Mouse (Mus musculus) embryonic facial prominence, embryonic 12.5 days (tissue): Measurements from ENCODE around the gene Gdf3. TPM values are rescaled to one million over a fixed set of nuclear protein-coding genes. Genes with fewer than 3 reads are reported as not detected.
"Not testable (repeated sequence)": the region's sequence is repeated elsewhere in the genome, so short reads cannot be mapped to it uniquely, and the experiment has no call there.

Experiments used
- ATAC-seq: fragments of 200-750 bp; cut with Nextera tagmentation; 2 replicates; pipeline ENCODE4 v1.8.0; 2017; ENCODE audit not compliant: insufficient number of reproducible peaks, insufficient read depth, low FRiP score, low TSS enrichment
- H3K27ac ChIP-seq: fragments of 300-500 bp; sonication (generic); 2 replicates; pipeline ENCODE4 v1.5.1; 2016; ENCODE audit warnings: mild to moderate bottlenecking
- H3K27me3 ChIP-seq: fragments of 300-500 bp; sonication (generic); 2 replicates; pipeline ENCODE4 v1.6.1; 2016; ENCODE audit warnings: mild to moderate bottlenecking, moderate library complexity
- H3K36me3 ChIP-seq: fragments of 300-500 bp; sonication (generic); 2 replicates; pipeline ENCODE4 v1.6.1; 2016; ENCODE audit warnings: mild to moderate bottlenecking
- H3K4me1 ChIP-seq: fragments of 300-500 bp; sonication (generic); 2 replicates; pipeline ENCODE4 v1.6.1; 2016
- H3K4me2 ChIP-seq: fragments of 300-500 bp; sonication (generic); replicated peaks from 2 replicates; pipeline ENCODE4 v1.6.1; 2016; ENCODE audit warnings: mild to moderate bottlenecking, moderate library complexity
- H3K4me3 ChIP-seq: fragments of 300-500 bp; sonication (generic); 2 replicates; pipeline ENCODE4 v1.5.1; 2016; ENCODE audit warnings: mild to moderate bottlenecking
- H3K9ac ChIP-seq: fragments of 300-500 bp; sonication (generic); 2 replicates; pipeline ENCODE4 v1.6.1; 2016; ENCODE audit warnings: mild to moderate bottlenecking, moderate library complexity
- H3K9me3 ChIP-seq: fragments of 300-500 bp; sonication (generic); 2 replicates; pipeline ENCODE4 v1.6.1; 2016; ENCODE audit warnings: mild to moderate bottlenecking, moderate library complexity
- WGBS: fragments of 180-500 bp; shearing (Covaris S2); methylation state at CpG from one replicate; pipeline ENCODE4 v1.1.7; 2016; 5-methylcytosine and 5-hydroxymethylcytosine counted together
- polyA plus RNA-seq: library from polyadenylated mRNA; unstranded; fragments of >200 nt; fragmentation: Nextera tagmentation; extraction: Ambion mirVana; gene quantifications from 2 replicates; pipeline ENCODE4 v1.2.1, GENCODE M21; 2016

Gene Gdf3
- 0.14 TPM in 1 of 2 replicates, not detected in the other for polyA plus RNA-seq

- no peaks in the 10 kb centered on the region for H3K9me3 ChIP-seq
- H3K27me3 ChIP-seq: no peaks in the 10 kb centered on the region
- no peak within 1 kb of the TSS for H3K4me2 ChIP-seq
- H3K27ac ChIP-seq: no peak within 1 kb of the TSS
- no peaks in the 10 kb centered on the region for H3K36me3 ChIP-seq
- H3K4me1 ChIP-seq: no peaks in the 10 kb centered on the region
- no peak for ATAC-seq
- H3K4me3 ChIP-seq: no peak within 1 kb of the TSS
- 57% methylated on average over 14 of the region's 14 CpGs for WGBS
- H3K9ac ChIP-seq: no peak within 1 kb of the TSS
Measured at GRCm38 (mm10) chr6:122609771-122610170, at the start of gene Gdf3. Gdf3 (minus strand) TSS chr6:122610087.

- H3K9ac ChIP-seq: no peak overlapping the region
- H3K36me3 ChIP-seq: no peaks in the 10 kb centered on the region
- no peak overlapping the region for H3K4me3 ChIP-seq
- no peak for ATAC-seq
- peaks cover 15% of the 10 kb centered on the region for H3K27me3 ChIP-seq
- no peaks in the 10 kb centered on the region; the same call in 1 of the 2 replicates for H3K4me1 ChIP-seq
- no peak overlapping the region for H3K4me2 ChIP-seq
- no peaks in the 10 kb centered on the region for H3K9me3 ChIP-seq
- H3K27ac ChIP-seq: no peak overlapping the region
- 14% methylated on average over 7 of the region's 7 CpGs for WGBS
Measured at GRCm38 (mm10) chr6:122659567-122659966, 49.7 kb upstream of the Gdf3 start.

GRCm38 (mm10) chr6:122657630-122658029, 47.7 kb upstream of the Gdf3 start:
- no peak overlapping the region for H3K9ac ChIP-seq
- H3K4me3 ChIP-seq: no peak overlapping the region
- no peak for ATAC-seq
- H3K4me1 ChIP-seq: no peaks in the 10 kb centered on the region
- no peak overlapping the region for H3K4me2 ChIP-seq
- H3K27me3 ChIP-seq: 0 out of 2 replicates have a peak, but pooled peaks cover 3% of the 10 kb centered on the region
- no peaks in the 10 kb centered on the region for H3K36me3 ChIP-seq
- WGBS: 79% methylated on average over 5 of the region's 5 CpGs
- no peak overlapping the region for H3K27ac ChIP-seq
- no peaks in the 10 kb centered on the region for H3K9me3 ChIP-seq

GRCm38 (mm10) chr6:122654301-122654700, 44.4 kb upstream of the Gdf3 start:
- H3K27ac ChIP-seq: no peak overlapping the region
- no peak overlapping the region for H3K9ac ChIP-seq
- ATAC-seq: no peak
- no peak overlapping the region for H3K4me3 ChIP-seq
- 82% methylated on average over 6 of the region's 6 CpGs for WGBS
- no peaks in the 10 kb centered on the region for H3K36me3 ChIP-seq
- no peaks in the 10 kb centered on the region for H3K27me3 ChIP-seq
- no peaks in the 10 kb centered on the region for H3K4me1 ChIP-seq
- H3K4me2 ChIP-seq: no peak overlapping the region
- no peaks in the 10 kb centered on the region for H3K9me3 ChIP-seq

GRCm38 (mm10) chr6:122650398-122650980, 40.6 kb upstream of the Gdf3 start:
- no peaks in the 10 kb centered on the region for H3K9me3 ChIP-seq
- H3K36me3 ChIP-seq: no peaks in the 10 kb centered on the region
- WGBS: 61% methylated on average over 5 of the region's 5 CpGs
- H3K27me3 ChIP-seq: no peaks in the 10 kb centered on the region
- no peak for ATAC-seq
- H3K4me3 ChIP-seq: no peak overlapping the region
- H3K4me1 ChIP-seq: no peaks in the 10 kb centered on the region
- no peak overlapping the region for H3K9ac ChIP-seq
- H3K27ac ChIP-seq: no peak overlapping the region
- H3K4me2 ChIP-seq: no peak overlapping the region

GRCm38 (mm10) chr6:122649903-122650302, 40.0 kb upstream of the Gdf3 start:
- H3K9ac ChIP-seq: no peak overlapping the region
- H3K27me3 ChIP-seq: no peaks in the 10 kb centered on the region
- H3K9me3 ChIP-seq: no peaks in the 10 kb centered on the region
- H3K27ac ChIP-seq: no peak overlapping the region
- 80% methylated on average over 3 of the region's 3 CpGs for WGBS
- no peaks in the 10 kb centered on the region for H3K4me1 ChIP-seq
- no peaks in the 10 kb centered on the region for H3K36me3 ChIP-seq
- ATAC-seq: no peak
- no peak overlapping the region for H3K4me2 ChIP-seq
- H3K4me3 ChIP-seq: no peak overlapping the region

- H3K4me2 ChIP-seq, ATAC-seq, H3K4me3 ChIP-seq: not testable (repeated sequence)
Measured at GRCm38 (mm10) chr6:122644196-122644595, 34.3 kb upstream of the Gdf3 start.

GRCm38 (mm10) chr6:122637566-122637965, 27.7 kb upstream of the Gdf3 start:
- H3K27ac ChIP-seq, H3K36me3 ChIP-seq, H3K9ac ChIP-seq, H3K4me3 ChIP-seq, H3K9me3 ChIP-seq, ATAC-seq, H3K4me2 ChIP-seq, H3K4me1 ChIP-seq, H3K27me3 ChIP-seq: not testable (repeated sequence)
- WGBS: 80% methylated on average over 4 of the region's 4 CpGs

More at GRCm38 (mm10) chr6:122644196-122644595, 34.3 kb upstream of the Gdf3 start:
- WGBS: 94% methylated on average over 21 of the region's 21 CpGs
- not testable (repeated sequence) for H3K9me3 ChIP-seq, H3K36me3 ChIP-seq, H3K27ac ChIP-seq, H3K9ac ChIP-seq, H3K4me1 ChIP-seq, H3K27me3 ChIP-seq

- Histone ChIP-seq H3K27ac (no peak overlapping the region), H3K9me3 (no peaks in the 10 kb centered on the region), H3K4me1 (no peaks in the 10 kb centered on the region), H3K4me2 (no peak overlapping the region), H3K9ac (no peak overlapping the region), H3K4me3 (no peak overlapping the region), H3K36me3 (no peaks in the 10 kb centered on the region), H3K27me3 (no peaks in the 10 kb centered on the region)
- 85% methylated on average over 3 of the region's 3 CpGs for WGBS
- no peak for ATAC-seq
Measured at GRCm38 (mm10) chr6:122636666-122637065, 26.8 kb upstream of the Gdf3 start.

- no peaks in the 10 kb centered on the region for H3K27me3 ChIP-seq
- no peaks in the 10 kb centered on the region for H3K9me3 ChIP-seq
- H3K27ac ChIP-seq: no peak overlapping the region
- no peak for ATAC-seq
- H3K36me3 ChIP-seq: no peaks in the 10 kb centered on the region
- WGBS: 87% methylated on average over 7 of the region's 7 CpGs
- no peak overlapping the region for H3K4me3 ChIP-seq
- no peak overlapping the region for H3K9ac ChIP-seq
- no peak overlapping the region for H3K4me2 ChIP-seq
- H3K4me1 ChIP-seq: no peaks in the 10 kb centered on the region
Measured at GRCm38 (mm10) chr6:122635315-122635714, 25.4 kb upstream of the Gdf3 start.

- Histone ChIP-seq H3K4me1 (no peaks in the 10 kb centered on the region), H3K4me3 (no peak overlapping the region), H3K36me3 (no peaks in the 10 kb centered on the region), H3K27ac (no peak overlapping the region), H3K9ac (no peak overlapping the region), H3K27me3 (peaks cover 4% of the 10 kb centered on the region; the same call in 1 of the 2 replicates), H3K4me2 (no peak overlapping the region), H3K9me3 (no peaks in the 10 kb centered on the region)
- no peak for ATAC-seq
- WGBS: 53% methylated on average over 9 of the region's 9 CpGs
Measured at GRCm38 (mm10) chr6:122633411-122633810, 23.5 kb upstream of the Gdf3 start.

- Histone ChIP-seq H3K9ac (no peak overlapping the region), H3K4me3 (no peak overlapping the region), H3K4me2 (peak overlapping the region; percentile 32), H3K27me3 (peaks cover 4% of the 10 kb centered on the region; the same call in 1 of the 2 replicates), H3K27ac (no peak overlapping the region), H3K4me1 (no peaks in the 10 kb centered on the region), H3K9me3 (no peaks in the 10 kb centered on the region), H3K36me3 (no peaks in the 10 kb centered on the region)
- WGBS: 42% methylated on average over 20 of the region's 20 CpGs
- ATAC-seq: no peak
Measured at GRCm38 (mm10) chr6:122627469-122628108, 17.7 kb upstream of the Gdf3 start.
